Mouse (Mus musculus) liver, adult 2 months (tissue): ENCODE measurements at regions not wholly inside any gene's neighbourhood (a gene's known extent, or its start where the extent isn't known, plus 50 kb on each side); places are given as distances from the start of the nearest gene placed in this dataset.

ENCODE experiments used
- CTCF ChIP-seq: fragments of 200-500 bp; IDR thresholded peaks from 2 replicates; pipeline ENCODE4 v1.5.1; 2011; ENCODE audit warnings: low read depth, low read length, control low read depth
- POLR2A ChIP-seq: fragments of 200-500 bp; IDR thresholded peaks from 2 replicates; pipeline ENCODE4 v1.6.1; 2011; ENCODE audit warnings: low read length, control low read depth; ENCODE audit not compliant: insufficient read depth; ENCODE audit errors: extremely low read depth

GRCm38 (mm10) chr15:68391737-68392136 is 1891.0 kb upstream of the Lrrc6 start:
- TF ChIP-seq POLR2A (no peak), CTCF (no peak)
